Mouse (Mus musculus) midbrain, embryonic 14.5 days (tissue): Measurements from ENCODE around the gene Tars2. TPM values are rescaled to one million over a fixed set of nuclear protein-coding genes. Genes with fewer than 3 reads are reported as not detected.

Source experiments
- ATAC-seq: fragments of 200-750 bp; cut with Nextera tagmentation; 2 replicates; pipeline ENCODE4 v1.8.0; 2017; ENCODE audit warnings: moderate number of reproducible peaks, moderate library complexity; ENCODE audit not compliant: low FRiP score, low TSS enrichment
- DNase-seq: peaks from one replicate; pipeline ENCODE4 v3.0.0-alpha.2; 2015
- H3K27ac ChIP-seq: fragments of 300-500 bp; sonication (generic); replicated peaks from 2 replicates; pipeline ENCODE4 v1.5.1; 2014; ENCODE audit warnings: mild to moderate bottlenecking, low read depth, low read length, moderate library complexity
- H3K27me3 ChIP-seq: fragments of 300-500 bp; sonication (generic); 2 replicates; pipeline ENCODE4 v1.6.1; 2014; ENCODE audit warnings: low read length, control low read depth, mixed read lengths; ENCODE audit not compliant: control insufficient read depth, insufficient read depth
- H3K36me3 ChIP-seq: fragments of 300-500 bp; sonication (generic); 2 replicates; pipeline ENCODE4 v1.6.1; 2014; ENCODE audit warnings: low read length, control low read depth; ENCODE audit not compliant: control insufficient read depth, insufficient read depth
- H3K4me1 ChIP-seq: fragments of 300-500 bp; sonication (generic); 2 replicates; pipeline ENCODE4 v1.6.1; 2014; ENCODE audit warnings: mild to moderate bottlenecking, antibody characterized with exemption, low read length, control low read depth; ENCODE audit not compliant: control insufficient read depth, insufficient read depth
- H3K4me2 ChIP-seq: fragments of 300-500 bp; sonication (generic); 2 replicates; pipeline ENCODE4 v1.6.1; 2014; ENCODE audit warnings: mild to moderate bottlenecking, low read length, moderate library complexity
- H3K4me3 ChIP-seq: fragments of 300-500 bp; sonication (generic); replicated peaks from 2 replicates; pipeline ENCODE4 v1.5.1; 2014; ENCODE audit warnings: low read depth, low read length
- H3K9ac ChIP-seq: fragments of 300-500 bp; sonication (generic); replicated peaks from 2 replicates; pipeline ENCODE4 v1.6.1; 2014; ENCODE audit warnings: mild to moderate bottlenecking, low read length, moderate library complexity
- H3K9me3 ChIP-seq: fragments of 300-500 bp; sonication (generic); 2 replicates; pipeline ENCODE4 v1.6.1; 2016; ENCODE audit warnings: low read length, control low read depth, mixed read lengths; ENCODE audit not compliant: control insufficient read depth
- WGBS: fragments of 180-500 bp; shearing (Covaris S2); extraction: QIAGEN DNeasy Blood & Tissue Kit; methylation state at CpG from one replicate; pipeline ENCODE4 v1.1.7; 2014; 5-methylcytosine and 5-hydroxymethylcytosine counted together
- polyA plus RNA-seq: library from polyadenylated mRNA; unstranded; fragments of >200 nt; fragmentation: Nextera tagmentation; extraction: Ambion mirVana; gene quantifications from 2 replicates; pipeline ENCODE4 v1.2.1, GENCODE M21; 2014

The Tars2 gene
- polyA plus RNA-seq, 1 experiment from 2014 or later: 52.3 TPM

DNA sequence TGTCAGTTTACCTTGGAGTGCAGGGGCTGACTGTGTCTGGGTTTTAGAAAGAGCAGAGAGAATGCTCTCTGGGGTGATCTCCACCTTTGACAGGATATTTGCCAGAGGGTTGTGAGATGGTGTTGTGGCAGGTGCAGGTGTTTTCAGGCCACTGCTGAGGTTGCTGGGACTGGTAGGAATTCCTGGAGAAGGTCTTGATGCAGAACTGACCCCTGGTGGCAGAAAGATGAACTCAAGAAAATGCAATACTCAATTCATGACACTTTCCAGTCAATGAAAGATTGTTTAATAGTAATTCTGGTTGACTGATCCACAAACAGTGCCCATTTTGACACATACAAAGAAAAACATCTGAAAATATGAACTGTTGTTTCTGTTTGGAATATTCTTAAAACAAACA, 12.0 kb upstream of the Tars2 start:
- Histone ChIP-seq H3K4me1 (no peaks in the 10 kb centered on the region), H3K36me3 (peaks cover 75% of the 10 kb centered on the region)
- peak; percentile 60 for DNase-seq

DNA sequence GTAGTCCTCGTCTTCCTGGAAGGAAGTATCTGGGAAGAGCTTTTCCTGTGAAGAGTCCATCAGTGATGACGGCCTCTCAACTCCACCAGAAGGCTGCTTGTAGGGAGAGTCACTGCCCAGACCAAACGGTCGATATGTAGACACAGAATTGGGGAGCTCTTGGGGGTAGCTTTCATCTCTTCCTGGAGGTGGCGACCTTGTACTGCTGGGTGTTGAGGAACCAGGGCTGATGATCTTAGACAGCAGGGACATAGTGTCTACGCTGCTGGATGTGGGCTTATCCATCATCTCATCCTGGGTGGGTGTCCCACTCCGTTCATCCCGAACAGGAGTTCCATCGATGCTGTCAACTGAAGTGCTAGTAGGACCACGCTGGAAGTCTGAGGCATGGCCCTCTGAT, 5.5 kb upstream of the Tars2 start:
- 91% methylated on average over 10 of the region's 10 CpGs for WGBS
- DNase-seq (no peak), ATAC-seq (no peak)
- Histone ChIP-seq H3K27me3 (no peaks in the 10 kb centered on the region), H3K9me3 (no peaks in the 10 kb centered on the region), H3K36me3 (peaks cover 64% of the 10 kb centered on the region), H3K4me1 (no peaks in the 10 kb centered on the region), H3K4me3 (no peak overlapping the region), H3K4me2 (no peak overlapping the region), H3K9ac (no peak overlapping the region), H3K27ac (no peak overlapping the region)

More for the DNA sequence above, 12.0 kb upstream of the Tars2 start:
- Histone ChIP-seq H3K4me3 (no peak overlapping the region), H3K4me2 (no peak overlapping the region), H3K9me3 (no peaks in the 10 kb centered on the region), H3K9ac (no peak overlapping the region), H3K27me3 (no peaks in the 10 kb centered on the region), H3K27ac (no peak overlapping the region)
- no peak for ATAC-seq

DNA sequence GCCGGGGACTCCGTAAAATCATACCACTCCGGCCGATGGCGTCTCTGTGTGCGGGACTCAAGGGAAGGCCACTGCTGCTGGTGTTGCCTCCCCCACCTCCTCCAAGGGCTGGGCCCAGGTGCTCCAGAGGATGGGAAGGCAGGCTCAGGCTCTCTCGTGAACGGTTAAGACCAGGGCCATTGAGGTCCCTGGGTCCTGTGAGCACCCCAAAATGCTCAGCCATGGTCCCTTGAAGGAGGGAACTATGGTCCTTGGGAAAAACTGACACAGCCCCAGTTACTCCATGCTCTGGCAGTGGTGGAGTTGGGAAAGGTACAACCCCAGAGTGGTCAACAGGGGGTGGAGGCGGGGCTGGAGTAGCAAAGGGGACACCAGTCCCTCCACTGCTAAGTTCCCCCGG, 3.8 kb upstream of the Tars2 start:
- H3K27ac ChIP-seq: no peak overlapping the region
- H3K9ac ChIP-seq: no peak overlapping the region
- ATAC-seq (no peak), DNase-seq (no peak)
- 69% methylated on average over 10 of the region's 10 CpGs for WGBS
- no peaks in the 10 kb centered on the region for H3K27me3 ChIP-seq
- no peak overlapping the region for H3K4me3 ChIP-seq
- H3K4me2 ChIP-seq: no peak overlapping the region
- H3K9me3 ChIP-seq: no peaks in the 10 kb centered on the region
- no peaks in the 10 kb centered on the region for H3K4me1 ChIP-seq
- peaks cover 48% of the 10 kb centered on the region for H3K36me3 ChIP-seq

DNA sequence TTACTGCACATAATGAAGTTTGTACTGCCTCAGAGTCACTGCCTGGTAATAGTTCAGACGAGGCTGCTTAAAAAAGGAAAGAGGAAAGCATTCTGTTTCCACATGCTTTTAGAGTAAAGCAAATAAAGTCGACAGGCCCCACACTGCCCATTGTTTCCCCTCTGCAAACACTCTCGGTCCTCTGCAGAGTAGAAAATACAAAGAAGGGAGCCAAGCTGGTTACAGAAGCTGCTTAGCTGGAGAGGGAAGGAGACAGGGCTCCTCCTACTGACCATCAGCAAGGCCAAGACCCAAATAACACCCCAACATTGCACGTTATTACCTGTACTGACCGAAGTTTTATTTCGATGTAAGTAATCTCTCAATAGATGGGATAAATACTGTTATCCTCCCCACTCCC, 3.0 kb upstream of the Tars2 start:
- Histone ChIP-seq H3K4me1 (no peaks in the 10 kb centered on the region), H3K36me3 (peaks cover 39% of the 10 kb centered on the region), H3K27me3 (no peaks in the 10 kb centered on the region), H3K4me3 (no peak overlapping the region), H3K27ac (no peak overlapping the region), H3K9ac (no peak overlapping the region), H3K4me2 (no peak overlapping the region), H3K9me3 (no peaks in the 10 kb centered on the region)
- WGBS: 45% methylated on average over 6 of the region's 6 CpGs
- no peak for DNase-seq
- ATAC-seq: no peak

DNA sequence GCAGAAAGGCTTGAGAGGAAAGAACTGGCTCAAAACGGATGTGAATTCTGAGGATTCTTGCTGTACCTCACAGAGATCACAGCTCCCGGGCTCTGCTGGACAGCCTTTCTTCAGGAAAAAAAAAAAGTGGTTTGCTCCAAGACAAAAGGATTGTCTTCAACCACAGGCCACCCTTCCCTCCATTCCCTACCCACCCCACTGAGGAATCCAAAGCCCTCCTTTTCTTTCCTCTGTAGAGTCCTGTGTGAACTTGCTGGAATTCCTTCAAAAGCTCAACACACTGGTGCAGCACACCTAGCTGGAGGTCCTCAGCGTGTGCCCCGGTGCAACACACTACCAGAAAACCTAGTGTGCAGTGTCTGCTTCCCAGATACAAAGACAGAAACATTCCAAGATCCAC, 1.8 kb upstream of the Tars2 start:
- WGBS: 69% methylated on average over 4 of the region's 4 CpGs
- DNase-seq: no peak

GRCm38 (mm10) chr3:95760656-95761055, 650 bp upstream of the Tars2 start:
- no peak overlapping the region for H3K4me3 ChIP-seq
- H3K9me3 ChIP-seq: no peaks in the 10 kb centered on the region
- H3K4me2 ChIP-seq: no peak overlapping the region
- H3K9ac ChIP-seq: no peak overlapping the region
- H3K4me1 ChIP-seq: no peaks in the 10 kb centered on the region
- no peak overlapping the region for H3K27ac ChIP-seq
- no peak for ATAC-seq
- DNase-seq: no peak
- H3K36me3 ChIP-seq: peaks cover 21% of the 10 kb centered on the region
- no peaks in the 10 kb centered on the region for H3K27me3 ChIP-seq

More for the DNA sequence above, 1.8 kb upstream of the Tars2 start:
- Histone ChIP-seq H3K4me3 (no peak overlapping the region), H3K9me3 (no peaks in the 10 kb centered on the region), H3K9ac (no peak overlapping the region), H3K4me2 (no peak overlapping the region), H3K27me3 (no peaks in the 10 kb centered on the region), H3K36me3 (peaks cover 32% of the 10 kb centered on the region), H3K4me1 (no peaks in the 10 kb centered on the region), H3K27ac (no peak overlapping the region)
- no peak for ATAC-seq

- Histone ChIP-seq H3K36me3 (peaks cover 2% of the 10 kb centered on the region), H3K4me1 (0 out of 2 replicates have a peak, but pooled peaks cover 7% of the 10 kb centered on the region), H3K4me2 (no peak overlapping the region), H3K4me3 (no peak overlapping the region), H3K9me3 (no peaks in the 10 kb centered on the region), H3K9ac (no peak overlapping the region), H3K27ac (no peak overlapping the region), H3K27me3 (no peaks in the 10 kb centered on the region)
- DNase-seq (no peak), ATAC-seq (no peak)
- WGBS: 62% methylated on average over 9 of the region's 9 CpGs
Observed at GRCm38 (mm10) chr3:95758467-95759218, 1.4 kb downstream of the Tars2 start.

DNA sequence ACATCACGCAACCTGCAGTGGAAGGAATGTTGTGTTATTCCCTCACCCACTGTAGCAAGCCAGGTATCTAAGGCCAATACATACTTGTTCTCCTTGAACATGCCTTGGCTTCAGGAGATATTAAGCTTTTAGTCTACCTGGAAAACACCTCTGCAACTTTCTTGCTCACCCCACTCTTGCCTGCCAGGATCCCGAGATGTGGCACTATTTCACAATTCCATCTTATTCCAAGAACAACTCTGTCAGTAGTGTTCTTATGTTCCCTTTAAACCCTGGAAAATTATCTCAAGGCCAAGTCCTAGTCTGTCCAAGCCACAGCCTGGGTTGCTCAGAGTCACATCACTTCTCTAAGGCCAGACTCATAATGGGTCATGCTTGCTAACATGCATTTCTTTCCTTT, 3.2 kb downstream of the Tars2 start:
- no peak overlapping the region for H3K9ac ChIP-seq
- H3K4me3 ChIP-seq: no peak overlapping the region
- WGBS: 92% methylated on average over 2 of the region's 2 CpGs
- H3K27me3 ChIP-seq: no peaks in the 10 kb centered on the region
- no peak for ATAC-seq
- H3K4me2 ChIP-seq: no peak overlapping the region
- no peak for DNase-seq
- H3K9me3 ChIP-seq: no peaks in the 10 kb centered on the region
- H3K4me1 ChIP-seq: 0 out of 2 replicates have a peak, but pooled peaks cover 7% of the 10 kb centered on the region
- peaks cover 4% of the 10 kb centered on the region for H3K36me3 ChIP-seq
- no peak overlapping the region for H3K27ac ChIP-seq
